Mouse (Mus musculus): ENCODE data around the gene Kcnj10. TPM values are rescaled to one million over a fixed set of nuclear protein-coding genes. Genes with fewer than 3 reads are reported as not detected.

Kcnj10 gene
- polyA plus RNA-seq, 1 experiment from 2014 or later: 2.6 TPM

DNA sequence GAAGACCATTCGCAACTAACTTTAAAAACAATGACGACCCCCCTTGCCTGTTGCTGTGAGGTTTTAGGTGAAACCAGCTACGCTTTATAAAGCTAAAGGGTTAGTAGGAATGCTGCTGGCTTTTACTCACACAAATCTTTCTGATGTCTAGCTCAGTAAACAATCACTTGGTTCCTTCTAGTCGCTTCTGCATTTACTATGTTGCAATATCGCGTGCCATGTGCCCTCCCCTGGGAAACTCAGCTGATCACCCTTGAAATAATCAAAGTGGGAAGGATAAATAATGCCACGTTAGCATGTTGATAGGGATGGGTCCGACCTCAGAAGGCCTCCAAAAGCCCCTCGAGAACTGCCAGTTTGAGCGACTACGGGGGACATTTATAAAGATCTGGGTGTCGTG lies 6.4 kb downstream of the Kcnj10 start:
- Histone ChIP-seq H3K4me3 (ENCODE audit: low read depth, low read length) (no peak overlapping the region), H3K4me1 (ENCODE audit: control insufficient read depth, insufficient read depth, low read length) (peaks cover 5% of the 10 kb centered on the region), H3K9ac (replicated peaks; ENCODE audit: low read depth, low read length) (no peak overlapping the region), H3K36me3 (ENCODE audit: control insufficient read depth, insufficient read depth, low read length) (no peaks in the 10 kb centered on the region), H3K27ac (ENCODE audit: low read depth, low read length) (no peak overlapping the region), H3K9me3 (ENCODE audit: control insufficient read depth, low read length) (no peaks in the 10 kb centered on the region), H3K4me2 (ENCODE audit: low read depth, low read length) (no peak overlapping the region), H3K27me3 (ENCODE audit: control insufficient read depth, insufficient read depth, low read length) (no peaks in the 10 kb centered on the region)
- ATAC-seq (ENCODE audit: low read depth): no peak
- WGBS: 83% methylated on average over 12 of the region's 12 CpGs

DNA sequence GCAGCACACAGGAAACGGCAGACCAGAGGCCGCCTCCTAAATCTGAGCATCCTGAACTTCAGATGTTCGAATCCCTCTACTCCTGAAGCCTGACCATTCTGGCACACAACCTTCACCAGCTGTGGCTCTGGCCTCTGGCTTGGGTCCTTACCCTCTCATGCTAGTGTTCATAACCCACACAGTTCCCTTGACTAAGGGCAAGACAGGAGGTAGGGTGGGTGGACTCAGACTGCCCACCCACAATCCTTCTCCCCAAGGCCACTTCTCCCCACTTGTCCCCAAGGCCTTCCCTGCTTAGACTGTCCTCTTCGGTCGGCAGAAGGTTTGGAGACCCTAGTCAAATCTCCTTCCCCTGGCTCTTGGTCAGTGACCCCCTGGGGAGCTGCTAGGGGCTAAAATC lies 8.5 kb downstream of the Kcnj10 start:
- Histone ChIP-seq H3K4me1 (ENCODE audit: control insufficient read depth, insufficient read depth, low read length) (peaks cover 5% of the 10 kb centered on the region), H3K27ac (ENCODE audit: low read depth, low read length) (peak overlapping the region; percentile 52), H3K4me2 (ENCODE audit: low read depth, low read length) (no peak overlapping the region), H3K9ac (replicated peaks; ENCODE audit: low read depth, low read length) (no peak overlapping the region), H3K9me3 (ENCODE audit: control insufficient read depth, low read length) (no peaks in the 10 kb centered on the region), H3K27me3 (ENCODE audit: control insufficient read depth, insufficient read depth, low read length) (no peaks in the 10 kb centered on the region), H3K36me3 (ENCODE audit: control insufficient read depth, insufficient read depth, low read length) (no peaks in the 10 kb centered on the region), H3K4me3 (ENCODE audit: low read depth, low read length) (no peak overlapping the region)
- ATAC-seq (ENCODE audit: low read depth): peak; percentile 7; the same call in 1 of the 2 replicates
- WGBS: 42% methylated on average over 5 of the region's 5 CpGs

DNA sequence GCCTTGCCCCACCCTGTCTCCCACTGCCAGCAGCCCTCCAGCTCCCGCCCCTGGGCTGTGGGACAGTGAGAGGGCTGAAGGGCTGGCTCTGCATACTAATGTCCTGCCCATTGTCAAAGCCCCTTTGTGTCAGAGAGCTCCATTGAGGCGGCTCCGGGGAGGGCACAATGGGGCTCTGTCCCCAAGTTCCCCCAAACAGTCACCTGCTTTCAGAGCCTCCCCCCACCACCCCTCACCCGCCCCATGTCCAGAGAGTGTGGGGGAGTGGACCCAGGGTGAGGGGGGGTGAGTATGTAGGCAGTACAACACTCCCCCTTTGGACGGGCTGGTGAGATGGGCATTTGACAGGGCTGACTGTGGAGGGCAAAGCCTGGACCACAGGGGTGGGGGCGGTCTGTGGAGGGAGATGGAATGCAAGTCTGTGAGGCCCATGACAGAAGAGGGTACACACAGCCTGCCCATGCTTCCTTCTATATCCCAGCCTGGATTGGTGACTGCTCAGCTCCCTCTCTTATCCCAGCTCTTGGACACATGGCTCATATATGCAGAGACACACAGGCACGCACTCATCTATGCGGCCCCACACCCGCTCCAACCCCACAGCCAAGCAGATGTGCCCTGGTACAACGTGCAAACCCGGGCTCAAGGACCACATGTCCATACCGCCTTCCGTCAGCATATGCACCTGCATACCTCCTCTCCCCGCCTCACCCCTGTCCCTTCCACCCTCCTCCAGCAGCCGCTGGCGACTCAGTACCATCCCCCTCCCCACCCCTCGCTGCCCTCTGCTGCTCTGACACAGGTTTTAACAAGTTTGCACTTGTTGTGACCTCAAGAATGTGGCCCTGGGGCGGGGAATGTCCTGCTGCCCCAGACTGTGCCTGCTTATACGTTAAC lies 9.2 kb downstream of the Kcnj10 start:
- no peaks in the 10 kb centered on the region for H3K36me3 ChIP-seq (ENCODE audit: control insufficient read depth, insufficient read depth, low read length)
- peak; percentile 96 for ATAC-seq (ENCODE audit: low read depth)
- H3K9me3 ChIP-seq (ENCODE audit: control insufficient read depth, low read length): no peaks in the 10 kb centered on the region
- 4% methylated on average over 19 of the region's 19 CpGs for WGBS
- H3K4me1 ChIP-seq (ENCODE audit: control insufficient read depth, insufficient read depth, low read length): peaks cover 7% of the 10 kb centered on the region
- H3K4me3 ChIP-seq (ENCODE audit: low read depth, low read length): no peak overlapping the region
- peak overlapping the region; percentile 20; the same call in 1 of the 2 replicates for H3K4me2 ChIP-seq (ENCODE audit: low read depth, low read length)
- no peaks in the 10 kb centered on the region for H3K27me3 ChIP-seq (ENCODE audit: control insufficient read depth, insufficient read depth, low read length)
- H3K27ac ChIP-seq (ENCODE audit: low read depth, low read length): peak overlapping the region; percentile 52
- no peak overlapping the region for H3K9ac ChIP-seq (replicated peaks; ENCODE audit: low read depth, low read length)

DNA sequence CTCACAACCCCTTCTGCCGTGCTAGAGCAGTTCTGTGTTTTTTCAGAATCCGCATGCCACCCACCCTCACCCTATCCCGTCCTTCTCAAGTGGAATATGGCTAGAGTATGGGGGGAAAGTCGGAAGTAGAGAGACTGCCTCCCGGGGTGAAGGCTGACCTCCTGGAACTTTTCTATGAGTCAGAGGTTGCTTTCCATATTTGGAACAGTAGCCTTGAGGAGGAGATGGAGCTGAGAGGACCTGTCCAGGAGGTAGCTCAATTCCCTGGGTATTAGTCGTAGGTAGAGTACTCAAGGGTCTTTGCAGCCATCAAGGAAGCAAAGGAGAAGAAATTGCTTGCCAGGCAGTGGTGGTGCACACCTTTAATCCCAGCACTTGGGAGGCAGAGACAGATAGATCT lies 11.0 kb downstream of the Kcnj10 start:
- H3K36me3 ChIP-seq (ENCODE audit: control insufficient read depth, insufficient read depth, low read length): no peaks in the 10 kb centered on the region
- H3K4me1 ChIP-seq (ENCODE audit: control insufficient read depth, insufficient read depth, low read length): peaks cover 10% of the 10 kb centered on the region
- no peaks in the 10 kb centered on the region for H3K27me3 ChIP-seq (ENCODE audit: control insufficient read depth, insufficient read depth, low read length)
- H3K4me3 ChIP-seq (ENCODE audit: low read depth, low read length): no peak overlapping the region
- H3K27ac ChIP-seq (ENCODE audit: low read depth, low read length): no peak overlapping the region
- 76% methylated on average over 6 of the region's 6 CpGs for WGBS
- no peak overlapping the region for H3K9ac ChIP-seq (replicated peaks; ENCODE audit: low read depth, low read length)
- H3K9me3 ChIP-seq (ENCODE audit: control insufficient read depth, low read length): no peaks in the 10 kb centered on the region
- no peak for ATAC-seq (ENCODE audit: low read depth)
- no peak overlapping the region for H3K4me2 ChIP-seq (ENCODE audit: low read depth, low read length)

DNA sequence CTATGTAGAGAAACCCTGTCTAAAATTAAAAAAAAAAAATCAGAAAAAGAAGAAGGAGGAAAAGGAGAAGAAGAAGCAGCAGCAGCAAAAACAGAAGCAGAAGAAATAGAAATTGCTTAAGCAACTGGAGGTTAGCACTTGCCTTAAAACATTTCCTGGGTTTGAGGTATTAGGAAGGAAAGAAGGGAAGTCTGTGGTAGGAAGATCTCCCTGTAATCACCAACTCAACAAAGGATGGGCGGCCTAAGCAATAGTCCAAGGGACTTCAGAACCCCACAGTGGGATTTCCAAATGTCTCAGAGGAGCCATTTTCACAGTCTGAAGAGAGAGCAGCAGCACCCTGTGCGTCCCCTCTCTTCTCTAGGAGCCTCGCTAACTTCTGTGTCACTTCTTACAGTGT lies 11.4 kb downstream of the Kcnj10 start:
- H3K4me1 ChIP-seq (ENCODE audit: control insufficient read depth, insufficient read depth, low read length): peaks cover 10% of the 10 kb centered on the region
- no peaks in the 10 kb centered on the region for H3K9me3 ChIP-seq (ENCODE audit: control insufficient read depth, low read length)
- 91% methylated on average over 3 of the region's 3 CpGs for WGBS
- H3K9ac ChIP-seq (replicated peaks; ENCODE audit: low read depth, low read length): no peak overlapping the region
- H3K27ac ChIP-seq (ENCODE audit: low read depth, low read length): no peak overlapping the region
- no peak for ATAC-seq (ENCODE audit: low read depth)
- no peak overlapping the region for H3K4me3 ChIP-seq (ENCODE audit: low read depth, low read length)
- no peak overlapping the region for H3K4me2 ChIP-seq (ENCODE audit: low read depth, low read length)
- no peaks in the 10 kb centered on the region for H3K36me3 ChIP-seq (ENCODE audit: control insufficient read depth, insufficient read depth, low read length)
- no peaks in the 10 kb centered on the region for H3K27me3 ChIP-seq (ENCODE audit: control insufficient read depth, insufficient read depth, low read length)

DNA sequence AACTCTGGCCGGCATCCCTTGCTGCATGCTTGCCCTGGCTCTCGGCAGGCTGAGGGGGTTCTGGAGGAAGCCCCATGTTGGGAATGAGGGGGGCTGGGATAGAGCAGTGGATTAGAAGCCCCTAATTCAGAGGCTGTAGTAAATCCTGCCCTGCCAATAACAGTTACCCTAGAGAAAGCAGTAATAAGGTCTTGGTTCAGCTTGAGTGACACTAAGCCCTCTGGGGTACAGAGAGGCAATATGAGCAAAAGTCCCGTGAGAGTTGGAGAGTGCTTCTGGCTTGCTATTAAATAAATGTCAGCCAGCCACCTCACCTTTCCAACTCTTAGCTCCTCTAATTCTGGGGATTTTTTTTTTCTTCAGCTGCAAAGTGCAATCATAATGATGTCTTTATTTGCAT lies 14.3 kb downstream of the Kcnj10 start:
- peaks cover 8% of the 10 kb centered on the region for H3K4me1 ChIP-seq (ENCODE audit: control insufficient read depth, insufficient read depth, low read length)
- H3K4me2 ChIP-seq (ENCODE audit: low read depth, low read length): no peak overlapping the region
- no peak overlapping the region for H3K27ac ChIP-seq (ENCODE audit: low read depth, low read length)
- no peaks in the 10 kb centered on the region for H3K9me3 ChIP-seq (ENCODE audit: control insufficient read depth, low read length)
- no peaks in the 10 kb centered on the region for H3K27me3 ChIP-seq (ENCODE audit: control insufficient read depth, insufficient read depth, low read length)
- no peak overlapping the region for H3K9ac ChIP-seq (replicated peaks; ENCODE audit: low read depth, low read length)
- 38% methylated on average over 3 of the region's 3 CpGs for WGBS
- no peaks in the 10 kb centered on the region for H3K36me3 ChIP-seq (ENCODE audit: control insufficient read depth, insufficient read depth, low read length)
- no peak overlapping the region for H3K4me3 ChIP-seq (ENCODE audit: low read depth, low read length)
- ATAC-seq (ENCODE audit: low read depth): peak; percentile 15; the same call in 1 of the 2 replicates

DNA sequence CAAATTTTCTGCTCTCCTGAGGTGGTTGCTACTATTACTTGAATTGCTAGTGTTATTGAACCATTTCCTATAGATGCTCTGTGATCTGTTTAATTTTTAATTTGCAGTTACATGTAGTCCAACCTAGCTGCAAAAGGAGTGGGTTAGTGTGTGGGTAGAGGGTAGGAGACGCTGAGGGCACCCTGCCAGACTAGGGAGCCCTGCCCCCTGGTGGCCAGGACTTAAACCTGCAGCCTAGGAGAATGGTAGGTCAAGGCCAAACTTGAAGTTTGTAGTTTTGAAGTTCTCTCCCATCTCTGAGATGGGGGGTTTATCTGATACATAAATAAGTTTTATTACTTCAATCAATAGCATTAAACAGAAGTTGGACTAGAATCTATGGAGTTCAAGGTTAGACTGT lies 16.5 kb downstream of the Kcnj10 start:
- no peak overlapping the region for H3K27ac ChIP-seq (ENCODE audit: low read depth, low read length)
- H3K27me3 ChIP-seq (ENCODE audit: control insufficient read depth, insufficient read depth, low read length): no peaks in the 10 kb centered on the region
- H3K4me2 ChIP-seq (ENCODE audit: low read depth, low read length): no peak overlapping the region
- no peak overlapping the region for H3K4me3 ChIP-seq (ENCODE audit: low read depth, low read length)
- ATAC-seq (ENCODE audit: low read depth): peak; percentile 69; the same call in 1 of the 2 replicates
- 4% methylated on average over 1 of the region's 1 CpGs for WGBS
- H3K36me3 ChIP-seq (ENCODE audit: control insufficient read depth, insufficient read depth, low read length): no peaks in the 10 kb centered on the region
- H3K4me1 ChIP-seq (ENCODE audit: control insufficient read depth, insufficient read depth, low read length): peaks cover 5% of the 10 kb centered on the region; the same call in 1 of the 2 replicates
- H3K9me3 ChIP-seq (ENCODE audit: control insufficient read depth, low read length): no peaks in the 10 kb centered on the region
- no peak overlapping the region for H3K9ac ChIP-seq (replicated peaks; ENCODE audit: low read depth, low read length)

DNA sequence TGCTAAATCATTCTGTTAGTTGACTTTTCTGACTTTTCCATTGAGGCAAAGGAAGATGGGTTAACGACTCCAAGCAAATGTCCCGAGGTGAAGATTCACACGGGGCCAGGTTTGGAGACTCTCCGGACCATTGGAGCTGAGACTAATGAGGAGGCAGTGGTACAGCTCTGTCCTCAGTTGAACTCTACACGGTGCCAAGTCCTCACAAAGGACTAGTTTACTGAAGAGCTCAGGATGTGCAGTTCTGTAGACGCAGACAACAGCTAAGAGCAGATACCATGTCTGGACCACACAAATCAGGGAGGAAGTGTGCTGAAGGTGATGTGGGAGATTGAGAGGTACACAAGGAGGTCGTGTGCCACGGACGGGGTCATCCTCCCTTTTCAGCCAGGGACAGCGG lies 17.3 kb downstream of the Kcnj10 start:
- Histone ChIP-seq H3K4me1 (ENCODE audit: control insufficient read depth, insufficient read depth, low read length) (peaks cover 5% of the 10 kb centered on the region; the same call in 1 of the 2 replicates), H3K27ac (ENCODE audit: low read depth, low read length) (no peak overlapping the region), H3K27me3 (ENCODE audit: control insufficient read depth, insufficient read depth, low read length) (no peaks in the 10 kb centered on the region), H3K9me3 (ENCODE audit: control insufficient read depth, low read length) (no peaks in the 10 kb centered on the region), H3K36me3 (ENCODE audit: control insufficient read depth, insufficient read depth, low read length) (no peaks in the 10 kb centered on the region), H3K9ac (replicated peaks; ENCODE audit: low read depth, low read length) (no peak overlapping the region), H3K4me2 (ENCODE audit: low read depth, low read length) (no peak overlapping the region), H3K4me3 (ENCODE audit: low read depth, low read length) (no peak overlapping the region)
- WGBS: 63% methylated on average over 10 of the region's 10 CpGs
- ATAC-seq (ENCODE audit: low read depth): no peak

DNA sequence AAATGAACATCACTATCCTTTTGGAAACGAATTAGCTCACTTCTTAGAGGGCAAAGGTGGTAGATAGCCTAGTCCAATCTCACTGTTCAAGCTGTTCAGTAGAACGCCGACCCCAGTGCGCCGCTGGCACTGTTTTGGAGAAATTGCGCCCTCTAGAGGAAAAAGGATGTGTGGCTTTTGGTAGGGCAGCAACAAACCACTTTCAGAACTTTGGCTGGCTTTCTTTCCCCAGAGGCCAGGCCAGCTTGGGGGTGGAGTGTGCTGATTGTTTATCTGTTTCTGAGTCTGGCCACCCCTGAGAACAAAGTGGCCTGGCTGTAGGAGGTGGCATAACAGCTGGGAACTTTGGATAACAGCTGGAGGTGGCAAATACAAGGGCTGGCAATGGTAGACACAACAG lies 23.7 kb downstream of the Kcnj10 start:
- no peak overlapping the region for H3K27ac ChIP-seq (ENCODE audit: low read depth, low read length)
- H3K27me3 ChIP-seq (ENCODE audit: control insufficient read depth, insufficient read depth, low read length): no peaks in the 10 kb centered on the region
- no peaks in the 10 kb centered on the region for H3K4me1 ChIP-seq (ENCODE audit: control insufficient read depth, insufficient read depth, low read length)
- WGBS: 16% methylated on average over 6 of the region's 6 CpGs
- H3K4me2 ChIP-seq (ENCODE audit: low read depth, low read length): no peak overlapping the region
- no peak overlapping the region for H3K9ac ChIP-seq (replicated peaks; ENCODE audit: low read depth, low read length)
- peak; percentile 18; the same call in 1 of the 2 replicates for ATAC-seq (ENCODE audit: low read depth)
- no peaks in the 10 kb centered on the region for H3K9me3 ChIP-seq (ENCODE audit: control insufficient read depth, low read length)
- no peaks in the 10 kb centered on the region for H3K36me3 ChIP-seq (ENCODE audit: control insufficient read depth, insufficient read depth, low read length)
- no peak overlapping the region for H3K4me3 ChIP-seq (ENCODE audit: low read depth, low read length)

Data from neural tube, embryonic 14.5 days (tissue).